Mouse (Mus musculus): ENCODE measurements at regions not wholly inside any gene's neighbourhood (a gene's known extent, or its start where the extent isn't known, plus 50 kb on each side); places are given as distances from the start of the nearest gene placed in this dataset.

GRCm38 (mm10) chr3:4974659-4975058 lies 775.9 kb upstream of the Gm8797 start:
- no peak overlapping the region for H3K4me3 ChIP-seq
- WGBS = 2% methylated on average over 1 of the region's 1 CpGs
- no peak overlapping the region for H3K9ac ChIP-seq
- H3K9me3 ChIP-seq = no peaks in the 10 kb centered on the region
- H3K27ac ChIP-seq = peak overlapping the region; percentile 50; the same call in 1 of the 2 replicates
- H3K36me3 ChIP-seq (replicated peaks) = no peaks in the 10 kb centered on the region
- no peaks in the 10 kb centered on the region for H3K27me3 ChIP-seq (replicated peaks)
- H3K4me1 ChIP-seq = peaks cover 14% of the 10 kb centered on the region
- H3K4me2 ChIP-seq = no peak overlapping the region
- ATAC-seq (replicated peaks) = no peak; the same call in 1 of the 2 replicates

GRCm38 (mm10) chr3:4976344-4976743 lies 774.3 kb upstream of the Gm8797 start:
- H3K9me3 ChIP-seq = no peaks in the 10 kb centered on the region
- no peaks in the 10 kb centered on the region for H3K36me3 ChIP-seq (replicated peaks)
- peak overlapping the region; percentile 42 for H3K27ac ChIP-seq
- H3K4me2 ChIP-seq = no peak overlapping the region
- H3K4me3 ChIP-seq = no peak overlapping the region
- H3K27me3 ChIP-seq (replicated peaks) = no peaks in the 10 kb centered on the region
- peaks cover 14% of the 10 kb centered on the region for H3K4me1 ChIP-seq
- ATAC-seq (replicated peaks) = peak; percentile 35
- no peak overlapping the region for H3K9ac ChIP-seq
- WGBS = 18% methylated on average over 1 of the region's 1 CpGs

- Histone ChIP-seq H3K9me3 (no peaks in the 10 kb centered on the region), H3K4me3 (no peak overlapping the region), H3K4me2 (no peak overlapping the region), H3K27ac (no peak overlapping the region), H3K9ac (no peak overlapping the region), H3K27me3 (replicated peaks) (no peaks in the 10 kb centered on the region), H3K36me3 (replicated peaks) (no peaks in the 10 kb centered on the region), H3K4me1 (no peaks in the 10 kb centered on the region)
- no peak for ATAC-seq (replicated peaks)
- 67% methylated on average over 3 of the region's 3 CpGs for WGBS
These were observed 732.9 kb upstream of the Gm8797 start for GRCm38 (mm10) chr3:5017742-5018141.
